Mouse (Mus musculus) ES-E14 (cell line): ENCODE measurements around the gene Ank3. TPM values are rescaled to one million over a fixed set of nuclear protein-coding genes. Genes with fewer than 3 reads are reported as not detected.

Experiments used
- DNase-seq: peaks from one replicate; pipeline ENCODE4 v3.0.0-alpha.2; 2013; ENCODE audit warnings: low read depth, low spot score
- H3K27ac ChIP-seq: 2 replicates; pipeline ENCODE4 v1.5.1; 2012; ENCODE audit warnings: low read depth, mild to moderate bottlenecking, low read length, moderate library complexity, mixed read lengths; ENCODE audit not compliant: poor library complexity, insufficient read depth, severe bottlenecking
- H3K36me3 ChIP-seq: 2 replicates; pipeline ENCODE4 v1.6.1; 2012; ENCODE audit warnings: mild to moderate bottlenecking, low read length, moderate library complexity, mixed read lengths; ENCODE audit not compliant: control insufficient read depth, poor library complexity, insufficient read depth, severe bottlenecking
- H3K4me1 ChIP-seq, 2 experiments: fragments of 150-350 bp in 1 of 2; sonication (generic) in 1 of 2; 2 replicates each; pipeline ENCODE4 v1.6.1; 2012; ENCODE audit warnings: low read length in 2 of 2, mild to moderate bottlenecking in 1 of 2, mixed read lengths in 1 of 2; ENCODE audit not compliant: control insufficient read depth in 2 of 2, insufficient read depth in 2 of 2, poor library complexity in 1 of 2
- H3K4me3 ChIP-seq, 2 experiments: fragments of 150-350 bp in 1 of 2; sonication (generic) in 1 of 2; 2 replicates each; pipeline ENCODE4 v1.5.1; 2012; ENCODE audit warnings: low read length in 2 of 2, low read depth in 1 of 2, mild to moderate bottlenecking in 1 of 2, mixed read lengths in 1 of 2; ENCODE audit not compliant: insufficient read depth in 1 of 2, poor library complexity in 1 of 2, severe bottlenecking in 1 of 2
- H3K9ac ChIP-seq: 2 replicates; pipeline ENCODE4 v1.6.1; 2012; ENCODE audit warnings: low read depth, mild to moderate bottlenecking, low read length, mixed read lengths; ENCODE audit not compliant: poor library complexity, insufficient read depth, severe bottlenecking
- H3K9me3 ChIP-seq: fragments of 150-350 bp; sonication (generic); 2 replicates; pipeline ENCODE4 v1.6.1; 2012; ENCODE audit warnings: low read depth, mild to moderate bottlenecking, low read length; ENCODE audit not compliant: control insufficient read depth, insufficient read depth
- CHD2 ChIP-seq: IDR thresholded peaks from 2 replicates; pipeline ENCODE4 v1.6.1; 2014; ENCODE audit warnings: mild to moderate bottlenecking, low read depth, low read length, inconsistent platforms
- HCFC1 ChIP-seq: IDR thresholded peaks from 2 replicates; pipeline ENCODE4 v1.6.1; 2012; ENCODE audit warnings: low read length, inconsistent platforms, borderline replicate concordance; ENCODE audit not compliant: insufficient read depth
- MAFK ChIP-seq: IDR thresholded peaks from 2 replicates; pipeline ENCODE4 v1.6.1; 2014; ENCODE audit warnings: mild to moderate bottlenecking, low read depth, low read length, inconsistent platforms; ENCODE audit not compliant: insufficient read depth
- ZC3H11A ChIP-seq: IDR thresholded peaks from 2 replicates; pipeline ENCODE4 v1.6.1; 2012; ENCODE audit warnings: low read depth, mild to moderate bottlenecking, inconsistent platforms, low read length, borderline replicate concordance
- ZNF384 ChIP-seq: IDR thresholded peaks from 2 replicates; pipeline ENCODE4 v1.6.1; 2012; ENCODE audit warnings: low read depth, low read length, inconsistent platforms
- in situ Hi-C, 2 experiments: fragments of 600-800 bp; cut with MboI; formaldehyde crosslinking; loops; one replicate each; pipeline ENCODE4 v1.15.1; 2025; ENCODE audit warnings: low sequenced_read_pairs in 2 of 2, inconsistent platforms in 1 of 2; ENCODE audit not compliant: unreplicated experiment in 2 of 2
- total RNA-seq: library from RNA; depleted of rRNA; stranded (reverse); fragments of 300-350 nt; gene quantifications from 2 replicates; pipeline ENCODE4 v1.2.3, GENCODE M21; 2012

Ank3 gene
- total RNA-seq, 1 experiment: 6.5 TPM

- Histone ChIP-seq H3K4me3 (no peak overlapping the region), H3K9ac (no peak overlapping the region), H3K4me1 (0 out of 4 replicates have a peak, but pooled peaks cover 0 to 2% of the 10 kb centered on the region in 2 experiments), H3K36me3 (no peaks in the 10 kb centered on the region), H3K9me3 (no peaks in the 10 kb centered on the region), H3K27ac (no peak overlapping the region)
- in situ Hi-C loops: no loop called here
- no peak for DNase-seq
- TF ChIP-seq ZC3H11A: no peak
- TF ChIP-seq MAFK: no peak
- TF ChIP-seq HCFC1: no peak
- TF ChIP-seq CHD2: no peak
- TF ChIP-seq ZNF384: no peak
Measured at GRCm38 (mm10) chr10:69919746-69920145, 521.2 kb downstream of the Ank3 start.

- H3K27ac ChIP-seq: no peak overlapping the region
- DNase-seq: no peak
Measured at GRCm38 (mm10) chr10:69922076-69922475, 523.5 kb downstream of the Ank3 start.

GRCm38 (mm10) chr10:69923801-69924200 is 525.2 kb downstream of the Ank3 start:
- H3K4me1 ChIP-seq: peaks cover 2 to 11% of the 10 kb centered on the region in 2 experiments; a peak in 2 of 4 replicates
- no peak overlapping the region for H3K9ac ChIP-seq
- no peaks in the 10 kb centered on the region for H3K36me3 ChIP-seq
- H3K9me3 ChIP-seq: no peaks in the 10 kb centered on the region
- no peak for DNase-seq
- H3K4me3 ChIP-seq: peak overlapping the region in 1 of 2 experiments; percentile 54; a peak in 2 of 4 replicates
- no peak overlapping the region for H3K27ac ChIP-seq
- in situ Hi-C loops: no loop called here
- no peak for TF ChIP-seq CHD2
- no peak for TF ChIP-seq ZC3H11A
- TF ChIP-seq MAFK: no peak
- no peak for TF ChIP-seq HCFC1
- no peak for TF ChIP-seq ZNF384

More at GRCm38 (mm10) chr10:69922076-69922475, 523.5 kb downstream of the Ank3 start:
- Histone ChIP-seq H3K4me3 (no peak overlapping the region), H3K4me1 (peaks cover 2% of the 10 kb centered on the region in 2 experiments; a peak in 2 of 4 replicates), H3K36me3 (no peaks in the 10 kb centered on the region), H3K9ac (no peak overlapping the region), H3K9me3 (no peaks in the 10 kb centered on the region)
- TF ChIP-seq MAFK (no peak), CHD2 (no peak), HCFC1 (no peak), ZC3H11A (no peak), ZNF384 (no peak)
- in situ Hi-C loops: no loop called here

DNA sequence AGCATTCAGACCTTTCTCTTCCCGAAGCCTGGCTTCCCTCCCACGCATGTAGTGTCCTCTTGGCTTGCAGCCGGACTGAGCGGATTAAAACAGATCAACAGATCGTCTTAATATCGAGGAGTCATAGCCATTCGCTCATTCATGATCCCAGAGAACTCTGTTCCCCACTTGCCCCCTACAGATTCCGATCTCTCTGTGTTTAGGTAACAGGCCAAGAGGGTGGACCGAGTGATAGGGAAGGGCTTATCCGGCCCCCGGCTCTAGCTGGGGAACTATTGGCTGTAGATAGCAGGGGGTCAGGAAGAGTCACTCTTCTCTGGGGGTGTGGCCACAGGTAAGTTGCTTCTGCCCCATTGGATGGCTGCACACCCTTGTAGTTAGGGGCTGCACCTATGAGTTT is 525.7 kb downstream of the Ank3 start:
- Histone ChIP-seq H3K4me1 (peaks cover 2 to 11% of the 10 kb centered on the region in 2 experiments; a peak in 2 of 4 replicates), H3K9ac (no peak overlapping the region), H3K27ac (0 out of 2 replicates have a peak overlapping the region, but pooled peaks have one; percentile 48), H3K9me3 (no peaks in the 10 kb centered on the region), H3K36me3 (no peaks in the 10 kb centered on the region), H3K4me3 (peak overlapping the region; percentile 69 to 72)
- DNase-seq: peak; percentile 75
- TF ChIP-seq HCFC1 (no peak), ZC3H11A (no peak), ZNF384 (no peak), MAFK (no peak), CHD2 (no peak)
- in situ Hi-C loops: no loop called here
